Mouse (Mus musculus) left cerebral cortex, postnatal 36 days (tissue): ENCODE data around the gene Gramd4. TPM values are rescaled to one million over a fixed set of nuclear protein-coding genes. Genes with fewer than 3 reads are reported as not detected.
"Not testable (repeated sequence)": the region's sequence is repeated elsewhere in the genome, so short reads cannot be mapped to it uniquely, and the experiment has no call there.

Experiments used
- DNase-seq, 2 experiments: peaks; one replicate each; pipeline ENCODE4 v3.0.0; 2021 to 2022; ENCODE audit warnings: low spot score in 2 of 2, mixed read lengths in 1 of 2
- intact Hi-C: fragments of 180-260 bp; cut with DNase I; formaldehyde crosslinking; loops from one replicate; pipeline ENCODE4 v1.15.1; 2025
- total RNA-seq, 2 experiments: library from RNA; stranded (reverse); gene quantifications; 2 replicates each; pipeline ENCODE4 v1.2.3; 2021

Gramd4 gene
- total RNA-seq, 2 experiments from 2014 or later, result 34.9 to 49.4 TPM

DNA sequence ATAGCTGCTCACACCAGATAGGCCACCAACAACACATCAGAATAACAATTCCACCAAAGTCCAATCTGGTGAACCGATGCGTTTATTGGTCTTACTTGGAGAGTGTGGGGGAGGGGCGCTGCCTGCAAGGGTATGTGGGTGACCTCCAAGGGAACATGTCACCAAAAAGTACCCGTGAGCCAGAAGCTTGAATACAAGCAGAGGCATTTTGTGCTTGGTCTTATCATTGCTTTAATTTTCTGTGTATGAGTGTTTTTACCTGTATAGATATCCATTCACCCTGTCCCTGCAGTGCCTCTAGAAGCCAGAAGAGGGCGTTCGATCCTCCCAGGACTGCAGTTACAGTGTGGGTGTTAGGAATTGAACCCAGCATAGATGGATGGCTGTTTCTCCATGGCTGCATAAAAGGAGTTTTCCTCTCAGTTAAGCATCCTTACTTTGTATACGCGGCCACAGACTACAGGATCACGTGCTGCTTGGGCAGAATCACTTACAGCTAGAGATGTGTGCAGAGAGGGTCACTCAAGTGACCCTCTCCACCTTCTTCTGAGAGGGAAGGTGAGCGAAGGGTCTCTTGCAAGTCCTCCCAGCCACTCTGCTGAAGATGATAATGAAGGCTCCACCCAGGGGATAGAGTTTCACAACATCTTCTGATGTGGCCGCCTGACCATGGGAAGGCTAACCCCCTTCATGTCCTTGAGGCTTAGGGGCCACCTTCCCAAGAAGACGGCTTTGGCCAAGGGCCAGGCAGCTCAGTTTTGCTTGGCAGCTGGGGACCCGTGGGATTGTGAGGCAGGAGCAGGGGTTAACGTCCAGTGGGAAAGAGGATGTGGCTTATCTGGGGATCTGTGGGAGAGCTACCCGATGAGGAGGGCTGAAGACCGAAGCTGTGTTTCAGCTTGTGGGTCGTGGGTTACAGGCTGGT is 28.1 kb downstream of the Gramd4 start:
- intact Hi-C loops, result loop anchor here (5.0 kb wide), 1 partner anchor 37 kb away; no protein-coding TSS in a partner anchor
- DNase-seq, result no peak

DNA sequence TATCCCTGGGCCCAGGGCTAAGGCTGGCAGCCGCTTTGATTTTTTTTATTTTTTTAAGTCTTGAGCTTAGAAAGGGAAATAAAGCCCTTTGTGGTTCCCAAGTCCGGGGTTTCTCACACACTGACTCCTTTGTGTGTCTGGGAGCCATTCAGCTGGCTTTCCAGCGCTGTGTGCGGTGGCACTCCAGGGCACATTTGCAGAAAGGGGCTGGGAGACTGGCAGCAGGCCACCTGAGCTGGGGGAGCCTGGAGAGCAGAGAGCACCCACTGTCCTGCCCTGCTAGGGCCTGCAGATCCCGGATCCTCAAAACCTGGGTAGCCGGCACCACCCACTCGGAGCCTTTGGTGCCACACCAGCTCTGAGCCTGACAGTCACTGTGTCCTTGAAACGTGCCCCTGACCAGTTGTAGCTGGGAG is 28.8 kb downstream of the Gramd4 start:
- DNase-seq, result peak in 1 of 2 experiments; percentile 48
- intact Hi-C loops, result loop anchor here (5.0 kb wide), 1 partner anchor 36 kb away; no protein-coding TSS in a partner anchor

DNA sequence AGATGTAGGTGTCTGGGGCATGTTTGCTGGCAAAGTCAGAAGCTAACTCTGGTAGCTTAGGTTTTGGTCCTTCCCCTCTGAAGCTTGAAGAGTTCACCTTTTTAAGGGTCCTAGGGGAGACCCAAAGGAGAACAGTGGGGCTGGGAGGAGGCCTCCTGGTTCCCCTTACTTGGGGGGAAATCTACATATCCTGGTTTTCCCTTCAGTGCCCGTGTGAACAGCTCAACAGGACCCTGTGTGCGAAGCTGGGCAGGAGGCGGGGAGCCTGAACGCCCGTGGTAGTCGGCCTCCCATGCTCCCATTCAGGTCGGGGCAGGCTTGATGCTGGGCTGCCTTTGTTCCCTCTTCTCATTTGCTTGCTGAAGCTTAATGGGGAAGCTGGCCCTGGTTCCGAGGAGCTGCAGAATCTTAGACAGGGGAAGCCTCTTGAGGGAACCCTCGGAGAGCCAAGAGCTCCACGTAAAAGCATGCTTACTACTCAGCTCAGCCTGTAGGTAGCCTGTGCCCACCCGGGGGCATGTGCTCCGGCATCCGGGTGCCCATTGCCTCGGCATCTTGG is 30.2 kb downstream of the Gramd4 start:
- no peak for DNase-seq
- intact Hi-C loops, result loop anchor here (5.0 kb wide), 1 partner anchor 35 kb away; no protein-coding TSS in a partner anchor

DNA sequence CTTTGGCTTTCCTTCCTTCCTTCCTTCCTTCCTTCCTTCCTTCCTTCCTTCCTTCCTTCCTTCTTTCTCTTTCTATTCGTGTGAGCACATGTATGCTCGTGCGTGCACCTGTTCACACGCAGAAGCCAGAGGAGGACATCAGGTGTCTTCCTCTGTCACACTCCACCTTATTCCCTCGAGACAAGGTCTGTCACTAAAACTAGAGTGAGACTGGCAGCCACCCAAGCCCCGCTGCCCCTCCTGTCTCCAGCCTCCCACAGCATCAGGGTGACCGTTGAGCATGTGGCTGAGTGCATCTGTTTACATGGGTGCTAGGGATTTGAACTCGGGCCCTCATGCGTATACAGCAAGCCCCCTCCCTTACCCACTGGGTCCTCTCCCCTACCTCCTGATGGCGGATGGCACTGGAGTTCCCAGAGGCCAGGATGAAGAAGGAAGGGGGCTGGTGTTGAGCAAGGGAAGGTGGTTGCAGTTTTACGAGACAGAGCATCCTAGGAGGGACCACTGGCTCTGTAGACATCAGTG is 30.8 kb downstream of the Gramd4 start:
- intact Hi-C loops, result loop anchor here (5.0 kb wide), 1 partner anchor 34 kb away; no protein-coding TSS in a partner anchor
- DNase-seq, result no peak

DNA sequence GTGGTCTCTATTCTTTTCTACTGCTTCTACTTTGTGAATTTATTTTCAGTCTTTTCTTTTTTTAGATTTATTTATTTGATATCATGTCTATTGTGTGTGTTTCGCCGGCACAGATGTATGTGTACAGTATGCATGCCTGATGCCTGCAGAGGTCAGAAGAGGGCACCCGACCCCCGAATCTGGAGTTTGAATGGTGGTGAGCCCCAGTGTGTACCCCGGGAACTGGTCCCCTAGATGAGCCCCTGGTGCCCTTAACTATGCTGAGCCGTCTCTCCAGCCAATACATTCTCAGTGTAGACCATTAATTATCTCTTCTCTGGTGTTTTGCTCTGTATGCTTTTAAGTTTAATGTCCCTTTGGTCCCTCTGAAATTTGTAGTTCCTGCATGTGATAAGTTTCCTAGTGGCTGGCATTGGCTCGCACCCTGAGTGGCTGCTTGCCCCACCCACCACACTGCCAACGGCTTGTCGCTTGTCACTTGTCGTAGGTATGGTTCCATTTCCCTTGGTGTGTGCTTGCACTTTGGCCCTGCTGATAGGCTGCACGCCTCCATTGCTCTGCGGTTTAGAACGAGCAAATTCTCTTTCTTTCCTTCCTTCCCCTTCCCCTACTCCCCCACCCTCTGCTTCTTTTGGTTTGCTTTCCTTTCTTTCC is 31.7 kb downstream of the Gramd4 start:
- intact Hi-C loops, result loop anchor here (5.0 kb wide), 1 partner anchor 33 kb away; no protein-coding TSS in a partner anchor
- DNase-seq, result no peak

DNA sequence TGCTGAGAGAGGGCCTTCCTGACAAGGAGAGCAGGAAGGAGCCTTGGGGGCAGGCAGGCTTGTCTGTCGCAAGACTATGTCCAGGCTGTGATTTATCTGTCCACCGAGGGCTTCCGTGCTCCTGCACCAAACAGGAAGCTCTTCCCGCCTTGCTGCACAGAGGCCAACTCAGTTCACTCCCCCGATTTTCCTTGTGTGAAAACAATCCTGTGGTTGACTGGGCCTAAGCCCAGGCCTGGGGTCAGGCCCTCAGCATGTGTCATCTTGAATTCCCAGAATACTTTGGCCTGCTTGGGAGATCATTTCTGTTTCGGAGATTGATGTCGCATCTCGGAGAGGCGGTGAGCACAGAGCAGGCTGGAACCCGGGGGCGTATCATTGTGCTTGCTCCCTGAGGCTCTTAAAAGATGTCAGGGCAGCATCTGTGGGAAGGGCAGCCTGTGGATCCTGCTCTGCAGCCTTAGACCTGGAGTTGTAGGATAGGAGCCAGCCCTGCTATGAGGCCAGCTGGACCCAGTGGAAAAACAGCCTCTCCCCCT is 32.6 kb downstream of the Gramd4 start:
- DNase-seq, result no peak
- intact Hi-C loops, result loop anchor here (5.0 kb wide), 2 partner anchors 32 to 33 kb away; partner anchors contain the start of gene Gramd4

DNA sequence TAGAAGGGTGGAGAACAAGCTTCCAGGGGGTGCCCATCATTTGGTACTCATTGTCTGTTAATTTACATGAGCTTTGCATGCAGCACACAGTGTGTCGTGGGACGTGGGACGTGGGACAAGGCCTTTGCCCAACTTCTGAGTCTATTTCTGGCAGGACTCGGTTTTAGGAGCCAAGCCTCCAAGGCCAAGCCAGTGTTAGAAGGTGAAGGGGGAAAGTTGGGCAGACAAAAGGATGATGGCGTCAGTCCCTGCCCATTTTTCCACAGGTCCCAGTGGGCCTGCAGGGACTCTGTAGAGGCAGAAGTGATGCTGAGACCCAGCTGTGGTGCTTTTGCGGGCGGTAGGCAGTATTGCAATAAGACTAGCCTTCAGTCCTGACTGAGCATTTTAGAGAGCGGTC is 33.1 kb downstream of the Gramd4 start:
- DNase-seq, result no peak
- intact Hi-C loops, result loop anchor here (5.0 kb wide), 1 partner anchor 33 kb away; the partner anchor contains the start of gene Gramd4

DNA sequence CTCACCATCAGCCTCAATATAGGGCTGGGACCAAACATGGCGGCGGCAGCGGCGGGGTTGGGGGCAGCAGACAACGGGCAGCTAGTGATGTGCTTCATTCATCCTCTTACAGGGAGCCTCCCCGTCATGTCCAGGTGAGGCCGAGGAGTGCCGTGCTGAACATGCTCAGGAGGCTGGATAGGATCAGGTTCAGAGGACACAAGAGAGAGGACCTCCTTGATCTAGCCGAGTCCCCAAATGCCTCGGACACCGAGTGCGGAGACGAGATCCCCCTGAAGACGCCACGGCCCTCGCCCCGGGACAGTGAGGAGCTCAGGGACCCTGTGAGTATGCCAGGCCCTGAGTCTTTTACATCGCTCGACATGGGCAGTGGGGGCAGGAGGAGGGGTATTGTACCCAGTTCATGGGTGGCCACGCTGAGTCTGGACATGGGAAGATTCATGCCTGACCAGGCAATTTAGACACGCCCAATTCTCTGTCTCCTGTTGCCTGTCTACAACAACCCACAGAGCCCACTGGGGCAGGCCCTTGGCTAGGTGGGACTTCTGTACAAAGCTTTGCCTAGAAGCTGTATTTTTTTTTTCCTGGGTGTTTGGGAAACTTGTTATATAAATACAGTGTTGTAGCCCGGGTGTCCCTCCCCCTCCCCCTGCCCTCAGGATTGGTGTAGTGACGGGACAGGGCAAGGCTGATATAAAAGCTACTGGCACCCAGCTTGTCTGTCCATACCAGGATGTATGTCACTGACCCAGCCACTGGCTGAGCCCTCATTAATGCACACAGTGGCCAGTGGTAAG is 33.9 kb downstream of the Gramd4 start:
- intact Hi-C loops, result loop anchor here (5.0 kb wide), 1 partner anchor 34 kb away; the partner anchor contains the start of gene Gramd4
- DNase-seq, result no peak

DNA sequence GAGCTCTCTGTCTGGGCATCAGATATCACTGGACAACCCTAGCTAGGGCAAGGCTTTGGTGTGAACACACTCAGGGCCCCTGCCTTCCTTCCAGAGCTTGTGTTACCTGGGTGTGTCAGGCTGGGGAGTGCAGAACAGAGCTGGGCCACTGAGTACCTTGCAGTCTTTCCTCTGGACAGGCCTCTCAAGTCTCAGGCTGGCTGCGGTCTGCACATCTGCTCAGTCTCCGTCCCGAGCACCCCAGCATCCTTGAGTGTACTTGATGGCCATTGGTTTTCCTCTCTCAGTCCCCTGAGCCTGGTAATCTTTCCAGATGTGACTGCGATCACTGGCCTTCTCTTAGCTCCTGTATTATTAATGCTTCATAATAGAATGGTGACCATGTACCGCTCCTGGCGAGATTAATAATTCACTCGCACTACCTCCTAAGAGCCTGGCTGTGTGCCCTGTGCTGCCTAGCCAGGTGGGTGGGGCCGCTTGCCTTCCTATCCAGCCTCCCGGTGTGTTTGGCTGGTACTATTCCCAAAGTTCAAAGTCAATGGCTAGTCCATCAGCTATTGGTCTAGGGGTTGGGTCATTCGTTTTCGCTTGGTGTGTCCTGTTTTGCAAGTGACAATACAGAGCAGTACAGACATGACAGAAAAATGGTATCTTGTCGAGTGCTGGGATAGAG is 34.6 kb downstream of the Gramd4 start:
- no peak for DNase-seq
- intact Hi-C loops, result loop anchor here (5.0 kb wide), 1 partner anchor 35 kb away; the partner anchor contains the start of gene Gramd4

DNA sequence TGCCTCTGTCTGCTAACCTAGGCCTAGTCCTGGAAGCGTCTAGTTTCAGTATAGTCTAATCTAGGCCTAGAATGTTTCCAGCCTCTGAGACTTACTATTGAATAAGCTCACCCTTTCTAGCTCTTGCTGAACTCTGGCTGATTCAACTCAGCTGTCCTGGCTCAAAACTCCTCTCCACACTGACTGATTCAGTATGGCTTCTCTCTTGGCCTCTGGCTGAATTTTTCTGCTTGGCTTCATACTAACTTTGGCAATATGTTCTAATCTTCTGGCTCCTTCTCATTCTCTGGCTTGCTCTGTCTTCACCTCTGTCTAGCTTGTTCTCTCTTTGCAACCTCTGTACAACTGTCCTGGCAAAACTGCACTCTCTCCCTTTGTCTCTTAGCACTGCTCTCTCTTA is 35.7 kb downstream of the Gramd4 start:
- intact Hi-C loops, result loop anchor here (5.0 kb wide), 1 partner anchor 36 kb away; the partner anchor contains the start of gene Gramd4
- no peak for DNase-seq

DNA sequence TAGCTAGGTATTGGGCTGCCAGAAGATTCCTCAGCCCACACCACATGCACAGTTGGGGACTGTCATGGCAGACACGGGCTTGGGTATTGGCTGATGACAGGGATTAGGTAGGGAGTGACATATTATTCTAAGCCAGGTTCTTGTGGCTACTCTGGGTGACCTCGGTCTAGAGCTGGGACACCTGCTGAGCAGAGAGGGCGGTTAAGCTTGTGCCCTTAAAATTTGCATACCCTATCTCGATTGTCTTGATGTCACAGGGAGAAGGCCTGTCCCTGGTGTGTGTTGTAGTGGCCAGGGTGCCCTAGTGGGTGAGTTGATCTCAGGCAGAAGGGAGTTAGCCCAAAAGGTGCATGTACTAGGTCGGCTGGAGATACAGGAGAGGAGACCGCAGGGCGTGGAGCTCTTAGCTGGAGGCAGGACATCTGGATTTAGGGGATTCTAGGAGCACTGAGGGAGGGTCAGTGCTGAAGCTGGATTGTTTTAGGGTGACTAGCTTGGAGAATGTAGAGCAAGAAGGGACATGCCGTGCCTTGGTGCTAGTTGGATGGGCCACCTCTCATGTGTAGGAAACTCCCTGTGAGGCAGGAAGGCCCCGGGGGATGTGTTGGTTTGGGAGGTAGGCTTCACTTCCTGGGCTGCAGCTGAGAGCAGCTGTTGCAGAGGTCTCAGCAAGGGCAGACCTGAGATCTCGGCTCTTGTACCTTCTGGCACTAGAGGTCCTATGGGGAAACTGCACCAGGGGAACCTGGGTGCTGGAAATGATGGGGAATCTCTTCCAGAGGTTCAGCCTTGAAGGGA is 37.0 kb downstream of the Gramd4 start:
- intact Hi-C loops, result loop anchor here (5.0 kb wide), 1 partner anchor 37 kb away; the partner anchor contains the start of gene Gramd4
- DNase-seq, result no peak

DNA sequence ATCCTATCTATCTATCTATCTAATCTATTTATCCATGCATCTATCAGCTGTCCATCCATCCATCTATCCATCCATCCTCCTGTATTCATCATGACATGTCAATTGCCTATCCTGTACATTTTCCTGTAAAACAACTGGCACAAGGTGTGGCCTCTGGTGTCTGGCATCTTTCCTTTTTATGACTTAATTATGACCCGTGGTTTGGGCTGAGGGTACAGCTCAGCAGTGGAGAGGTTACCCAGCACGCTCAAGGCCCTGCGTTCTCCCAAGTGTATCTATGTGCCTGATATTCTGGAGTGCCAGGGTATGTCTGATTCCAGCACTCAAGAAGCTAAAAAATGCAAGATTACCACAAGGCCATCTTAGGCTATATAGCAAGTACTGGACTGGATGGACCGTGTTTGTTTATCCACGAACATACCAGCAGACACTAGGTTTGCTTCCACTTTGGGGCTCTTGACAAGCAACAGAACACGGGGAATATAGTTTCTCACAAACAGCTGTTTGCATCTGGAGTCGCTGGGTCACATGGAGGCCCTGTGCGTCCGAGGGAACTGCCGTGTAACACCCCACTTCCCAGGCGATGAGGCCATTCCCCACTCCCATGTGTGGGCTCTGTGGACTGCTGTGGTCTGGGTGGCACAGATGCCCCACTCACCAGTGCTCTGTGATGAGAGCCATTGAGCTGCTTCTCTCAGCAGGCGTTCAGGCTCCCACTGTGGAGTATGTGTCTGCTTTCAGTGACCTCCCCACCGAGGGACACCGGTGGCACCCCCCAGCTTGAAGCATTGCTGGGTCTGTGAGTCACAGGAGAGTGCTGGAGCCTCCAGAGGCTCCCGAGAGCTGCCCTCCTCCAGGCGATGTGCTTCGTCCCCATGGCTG is 38.5 kb downstream of the Gramd4 start:
- DNase-seq, result no peak
- intact Hi-C loops, result no loop called here

DNA sequence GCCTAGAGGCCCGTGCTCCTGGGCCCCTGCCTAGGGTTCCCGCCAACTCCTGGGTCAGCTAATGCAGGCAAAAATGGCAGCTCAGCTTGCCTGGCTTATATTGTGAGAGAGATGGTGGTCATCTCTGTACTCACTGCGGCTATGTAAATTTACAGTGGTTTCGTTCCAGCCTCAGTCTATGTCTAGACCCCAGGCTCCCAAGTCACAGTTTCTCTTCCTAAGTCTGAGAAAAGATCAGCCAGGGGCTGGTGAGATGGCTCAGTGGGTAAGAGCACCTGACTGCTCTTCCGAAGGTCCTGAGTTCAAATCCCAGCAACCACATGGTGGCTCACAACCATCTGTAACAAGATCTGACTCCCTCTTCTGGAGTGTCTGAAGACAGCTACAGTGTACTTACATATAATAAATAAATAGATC is 39.1 kb downstream of the Gramd4 start:
- DNase-seq, intact Hi-C loops: not testable (repeated sequence)

DNA sequence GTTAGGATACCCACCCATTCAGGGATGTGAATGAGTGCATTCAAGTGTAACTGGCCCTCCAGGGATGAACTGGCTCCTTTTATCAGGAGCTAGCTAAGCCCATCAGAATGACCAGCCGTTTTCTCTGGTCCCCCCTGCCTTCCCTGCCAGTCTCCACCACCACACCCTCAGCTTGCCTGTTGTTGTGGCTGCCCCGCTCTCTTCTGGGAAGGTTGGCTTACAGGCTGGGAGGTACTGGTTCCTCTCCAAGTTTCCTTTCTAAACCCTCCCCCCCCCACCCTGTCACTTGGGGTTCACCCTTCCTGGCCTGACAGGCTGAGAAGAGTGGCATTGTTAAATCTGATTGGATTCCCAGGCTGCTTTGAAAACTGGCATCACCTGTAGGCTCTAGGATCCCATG is 40.4 kb downstream of the Gramd4 start:
- intact Hi-C loops, result no loop called here

DNA sequence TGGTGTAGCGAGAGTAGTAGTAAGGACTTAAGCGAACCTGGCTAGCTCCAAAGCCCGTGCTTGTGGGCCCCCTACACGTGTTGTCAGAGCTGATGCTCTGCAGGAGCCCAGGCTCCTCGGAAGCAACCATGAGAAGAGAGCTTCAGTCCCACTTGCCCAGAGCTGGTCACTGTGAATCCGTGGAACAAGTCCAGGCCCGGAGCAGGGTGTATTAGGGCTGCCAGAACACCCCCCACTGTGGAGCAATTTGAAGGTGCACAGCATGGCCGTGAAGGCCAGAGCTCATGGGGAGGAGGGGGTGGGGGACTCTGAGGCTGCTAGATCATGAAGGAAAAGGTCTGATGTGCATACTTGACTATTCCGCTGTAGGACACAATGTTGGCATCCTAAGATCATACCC is 44.1 kb downstream of the Gramd4 start:
- DNase-seq, result no peak
- intact Hi-C loops, result no loop called here

More for the DNA sequence above, 40.4 kb downstream of the Gramd4 start:
- DNase-seq, result no peak

DNA sequence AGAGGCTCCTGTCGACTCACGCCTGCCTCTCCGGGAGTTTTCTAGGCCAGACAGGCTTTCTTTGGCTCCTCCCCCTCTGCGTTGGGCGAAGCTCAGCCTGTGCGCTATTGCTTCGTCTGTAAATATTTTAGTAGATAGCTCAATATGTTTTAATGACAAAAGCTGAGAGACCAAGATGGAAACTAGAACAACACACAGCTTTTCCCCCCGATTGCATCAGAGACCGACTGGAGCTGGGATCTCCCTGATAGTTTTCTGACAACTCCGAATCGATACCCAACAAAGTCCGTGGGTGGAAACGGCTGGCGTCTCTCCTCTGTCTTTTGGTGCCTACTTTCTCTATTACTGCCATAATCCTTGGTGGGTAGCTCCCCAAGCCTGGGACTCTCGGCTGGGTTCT is 44.8 kb downstream of the Gramd4 start:
- intact Hi-C loops, result no loop called here
- DNase-seq, result no peak
